Mouse (Mus musculus): ENCODE results near the gene Bcat1. TPM values are rescaled to one million over a fixed set of nuclear protein-coding genes. Genes with fewer than 3 reads are reported as not detected.

Gene Bcat1
- total RNA-seq, 2 experiments from 2014 or later = 6.8 to 8.8 TPM

DNA sequence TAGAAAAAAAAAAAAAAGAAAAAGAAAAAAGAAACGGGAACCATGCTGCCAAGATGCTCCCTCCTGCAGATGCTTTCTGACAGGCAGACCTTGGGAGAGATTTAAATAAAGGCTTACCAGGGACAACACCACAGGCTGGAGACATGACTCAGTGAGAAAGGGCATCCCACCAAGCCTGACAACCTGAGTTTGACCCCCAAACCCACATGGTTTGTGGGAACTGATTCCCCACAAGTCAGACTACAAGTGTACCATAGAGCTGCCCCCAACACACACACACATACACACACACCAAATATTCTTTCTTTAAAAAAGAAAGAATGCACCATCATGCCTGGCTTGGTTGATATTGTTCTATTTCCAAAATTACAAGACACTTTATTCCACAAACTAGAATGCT, 11.9 kb downstream of the Bcat1 start:
- DNase-seq = no peak
- intact Hi-C loops (cut with DNase I; ENCODE audit: low total_unique reads) = no loop called here

DNA sequence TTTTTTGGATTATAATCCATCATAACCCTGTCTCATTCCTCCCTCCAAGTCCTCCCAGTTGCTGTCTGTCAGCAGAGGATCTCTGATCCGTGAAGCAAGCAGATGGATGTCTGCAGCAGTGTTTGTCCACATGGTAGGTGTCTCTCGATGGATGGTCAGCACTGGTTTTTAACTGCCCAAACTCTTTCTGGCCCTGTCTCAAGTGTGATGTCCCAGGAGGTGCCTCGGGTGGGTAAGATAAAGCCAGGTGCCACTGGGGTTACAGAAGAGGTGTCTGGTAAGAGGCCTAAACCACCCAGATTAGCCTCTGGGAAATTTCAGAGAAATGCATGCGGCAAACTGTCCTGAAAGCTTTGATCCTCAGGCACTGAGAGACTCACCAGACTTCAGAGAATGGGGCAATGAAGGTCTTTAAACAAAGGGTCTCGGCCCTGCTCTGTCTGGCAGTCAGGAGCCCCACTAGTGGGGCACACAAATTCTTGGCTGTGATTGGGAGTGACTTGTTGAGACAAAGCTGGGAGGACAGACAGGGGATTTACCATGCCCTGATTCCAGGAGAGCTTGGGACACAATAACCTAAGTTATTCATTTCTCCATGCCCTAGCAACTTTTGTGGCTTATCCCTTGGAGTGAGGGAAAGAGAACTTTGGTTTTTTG, 12.6 kb downstream of the Bcat1 start:
- intact Hi-C loops (cut with DNase I; ENCODE audit: low total_unique reads) = no loop called here
- DNase-seq = no peak

DNA sequence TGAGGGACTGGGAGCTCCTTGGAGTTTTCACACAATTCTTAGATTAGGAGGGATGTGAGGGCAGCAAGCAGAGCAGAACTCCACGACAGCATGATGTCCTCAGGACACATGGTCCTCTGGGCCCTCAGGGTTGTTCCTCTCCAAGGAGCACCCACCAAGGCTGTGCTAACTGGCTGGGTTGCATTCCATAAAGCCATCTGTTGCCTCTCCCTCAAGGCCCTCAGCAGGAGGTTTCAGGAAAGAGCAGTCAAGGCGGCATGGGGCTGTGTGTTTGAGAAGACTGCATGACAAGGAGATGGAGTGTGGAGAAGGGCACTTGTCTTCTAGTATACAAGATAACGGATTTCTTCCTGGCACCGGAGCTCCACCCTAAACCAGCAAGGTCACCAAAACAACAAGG, 13.2 kb downstream of the Bcat1 start:
- intact Hi-C loops (cut with DNase I; ENCODE audit: low total_unique reads) = no loop called here
- no peak for DNase-seq

DNA sequence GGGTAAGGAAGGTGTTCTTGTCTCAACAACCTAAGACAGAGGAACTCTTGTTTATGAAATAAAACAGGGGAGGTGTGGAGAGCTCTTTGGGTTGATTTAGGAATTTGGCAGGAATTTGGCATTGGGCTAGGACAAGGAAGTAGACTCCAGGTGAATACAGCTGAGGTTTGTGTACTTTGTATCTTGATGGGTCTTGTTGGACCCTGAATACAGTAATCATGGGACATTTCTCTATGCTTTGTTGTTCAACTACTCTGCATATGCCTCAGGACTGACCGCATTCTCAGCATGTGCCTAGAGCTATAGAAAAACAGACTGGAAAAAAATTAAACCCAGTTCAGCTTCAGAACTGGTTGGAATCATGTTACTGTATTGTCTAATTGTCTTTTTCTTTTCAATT, 14.6 kb downstream of the Bcat1 start:
- no peak for DNase-seq
- intact Hi-C loops (cut with DNase I; ENCODE audit: low total_unique reads) = no loop called here

DNA sequence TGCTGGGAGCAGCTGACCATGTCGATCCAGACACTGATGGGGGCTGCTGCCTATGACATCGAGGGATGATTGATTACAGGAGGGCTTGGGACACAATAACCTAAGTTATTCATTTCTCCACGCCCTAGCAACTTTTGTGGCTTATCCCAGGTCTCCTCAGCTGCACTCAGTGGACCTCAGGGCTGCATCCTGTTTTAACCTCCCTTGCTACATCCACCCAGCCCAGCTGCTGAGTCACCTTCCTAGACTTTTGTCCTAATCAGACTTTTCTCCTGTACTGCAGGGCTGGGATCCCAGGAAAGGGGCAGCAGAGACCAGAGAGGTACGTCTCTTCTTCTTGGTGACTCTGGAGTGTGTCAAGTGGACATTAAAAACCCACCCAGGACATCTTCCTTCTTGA, 19.9 kb downstream of the Bcat1 start:
- DNase-seq = no peak
- intact Hi-C loops (cut with DNase I; ENCODE audit: low total_unique reads) = no loop called here

DNA sequence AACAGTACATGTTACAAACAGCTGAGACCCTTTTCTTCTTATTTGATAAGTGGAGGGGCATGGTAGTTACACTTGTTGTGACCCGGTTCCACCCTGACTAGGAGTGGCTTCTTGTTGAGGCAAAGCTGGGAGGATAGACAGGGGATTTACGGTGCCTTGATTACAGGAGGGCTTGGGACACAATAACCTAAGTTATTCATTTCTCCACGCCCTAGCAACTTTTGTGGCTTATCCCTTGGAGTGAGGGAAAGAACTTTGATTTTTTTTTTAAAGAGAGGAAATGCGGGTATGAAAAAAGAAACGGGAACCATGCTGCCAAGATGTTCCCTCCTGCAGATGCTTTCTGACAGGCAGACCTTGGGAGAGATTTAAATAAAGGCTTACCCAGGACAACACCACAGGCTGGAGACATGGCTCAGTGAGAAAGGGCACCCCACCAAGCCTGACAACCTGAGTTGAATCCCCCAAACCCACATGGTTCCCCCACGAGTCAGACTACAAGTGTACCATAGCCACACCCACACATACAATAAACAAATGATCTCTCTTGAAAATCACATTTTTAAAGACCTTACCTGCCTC, 20.6 kb downstream of the Bcat1 start:
- DNase-seq = no peak
- intact Hi-C loops (cut with DNase I; ENCODE audit: low total_unique reads) = no loop called here

DNA sequence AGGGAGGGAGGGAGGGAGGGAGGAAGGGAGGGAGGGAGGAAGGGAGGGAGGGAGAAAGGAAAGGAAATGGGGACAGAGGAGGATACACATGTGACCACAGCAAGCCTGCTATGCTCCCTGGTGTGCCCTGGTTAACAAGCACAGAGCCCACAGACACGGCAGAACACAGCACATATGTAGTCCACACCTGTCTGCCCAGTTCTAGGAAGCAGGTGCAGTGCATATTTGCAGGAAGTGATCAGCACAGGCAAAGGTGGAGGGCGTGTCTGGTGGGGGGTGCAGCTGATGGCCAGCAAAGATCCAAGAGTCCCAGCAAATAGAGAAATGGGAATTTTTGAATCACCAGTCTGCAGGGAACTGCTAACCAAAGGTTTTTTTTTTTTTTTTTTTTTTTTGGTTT, 23.3 kb downstream of the Bcat1 start:
- no peak for DNase-seq
- intact Hi-C loops (cut with DNase I; ENCODE audit: low total_unique reads) = no loop called here

DNA sequence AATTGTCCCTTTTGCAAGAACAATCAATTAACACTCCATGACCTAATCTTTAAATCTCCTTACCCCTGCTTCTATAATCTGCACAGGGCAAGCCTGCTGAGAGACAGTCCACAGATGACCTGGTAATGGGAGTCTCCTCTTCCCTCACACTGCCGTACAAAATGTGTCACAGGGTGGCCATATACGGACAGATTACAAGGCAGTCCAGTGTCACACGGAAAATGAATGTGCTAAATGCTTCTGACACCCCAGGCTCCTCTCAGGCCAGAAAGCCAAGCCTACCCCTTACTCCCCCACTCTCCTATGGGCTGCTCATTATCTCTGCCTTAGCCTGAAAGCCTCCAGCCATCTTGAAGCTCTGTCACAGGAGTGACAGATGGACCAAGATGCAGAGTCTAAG, 25.1 kb downstream of the Bcat1 start:
- intact Hi-C loops (cut with DNase I; ENCODE audit: low total_unique reads) = no loop called here

DNA sequence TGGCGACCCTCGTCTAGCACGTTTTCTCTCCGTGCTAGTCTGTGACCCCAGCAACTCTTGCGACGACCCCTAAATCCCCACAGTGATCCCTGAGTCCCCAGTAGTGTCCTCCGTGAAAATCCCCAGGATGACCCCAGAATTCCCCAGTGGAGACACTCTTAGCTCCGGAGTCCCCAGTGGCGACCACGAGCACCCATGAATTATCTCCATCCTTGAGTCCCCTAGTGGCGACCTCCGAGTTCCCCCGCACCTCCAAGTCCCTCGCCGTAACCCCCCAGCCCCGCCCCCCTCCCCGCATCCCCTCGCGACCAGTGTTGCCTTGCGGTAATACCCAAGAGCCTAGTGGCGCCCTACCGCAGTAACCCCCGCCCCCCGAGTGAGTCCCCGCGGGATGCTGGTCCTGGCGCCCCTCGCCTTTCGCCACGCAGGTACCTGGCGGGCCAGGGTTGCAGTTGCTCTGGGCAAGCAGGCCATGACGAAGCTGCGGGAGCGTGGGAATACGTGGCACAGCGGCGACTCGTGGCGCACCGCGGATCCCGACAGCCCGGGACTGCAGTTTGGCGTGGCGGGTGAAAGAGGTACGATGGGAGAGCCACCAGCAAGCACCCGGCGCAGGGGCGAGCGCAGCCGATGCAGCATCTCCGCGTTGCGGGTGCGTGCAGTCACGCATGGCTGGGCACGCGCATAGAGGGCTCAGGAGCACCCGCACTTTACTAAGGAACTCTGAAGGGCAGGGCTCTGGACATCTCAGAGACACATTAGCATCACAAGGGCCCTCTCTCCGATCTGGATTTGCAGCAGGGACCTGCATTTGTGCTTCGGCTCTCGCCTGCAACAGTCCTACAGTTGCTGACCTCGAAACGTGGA, 27.6 kb downstream of the Bcat1 start:
- no peak for DNase-seq

More for the DNA sequence above, 25.1 kb downstream of the Bcat1 start:
- no peak for DNase-seq

DNA sequence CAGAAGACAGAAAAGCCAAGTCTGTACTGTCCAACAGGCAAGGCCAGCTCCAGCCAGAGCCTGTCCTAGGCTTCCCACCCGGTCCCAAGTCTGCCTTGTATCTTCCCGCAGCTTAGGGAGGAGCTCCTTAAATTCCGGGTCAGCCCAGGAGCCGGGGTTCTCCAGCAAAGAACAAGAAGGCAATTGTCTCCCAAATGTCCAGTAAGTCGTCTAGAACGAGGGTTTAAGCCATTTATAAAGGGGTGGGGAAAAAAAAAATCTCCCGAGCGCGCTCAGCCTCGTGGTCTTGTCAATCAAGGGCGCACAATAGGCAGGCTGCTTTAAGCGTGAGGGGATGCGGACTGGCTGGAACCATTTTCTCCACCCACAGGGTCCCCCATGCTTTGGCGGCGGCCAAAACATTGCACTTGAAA, 28.5 kb downstream of the Bcat1 start:
- intact Hi-C loops (cut with DNase I; ENCODE audit: low total_unique reads) = no loop called here
- no peak for DNase-seq

More for the DNA sequence above, 27.6 kb downstream of the Bcat1 start:
- intact Hi-C loops (cut with DNase I; ENCODE audit: low total_unique reads) = no loop called here

DNA sequence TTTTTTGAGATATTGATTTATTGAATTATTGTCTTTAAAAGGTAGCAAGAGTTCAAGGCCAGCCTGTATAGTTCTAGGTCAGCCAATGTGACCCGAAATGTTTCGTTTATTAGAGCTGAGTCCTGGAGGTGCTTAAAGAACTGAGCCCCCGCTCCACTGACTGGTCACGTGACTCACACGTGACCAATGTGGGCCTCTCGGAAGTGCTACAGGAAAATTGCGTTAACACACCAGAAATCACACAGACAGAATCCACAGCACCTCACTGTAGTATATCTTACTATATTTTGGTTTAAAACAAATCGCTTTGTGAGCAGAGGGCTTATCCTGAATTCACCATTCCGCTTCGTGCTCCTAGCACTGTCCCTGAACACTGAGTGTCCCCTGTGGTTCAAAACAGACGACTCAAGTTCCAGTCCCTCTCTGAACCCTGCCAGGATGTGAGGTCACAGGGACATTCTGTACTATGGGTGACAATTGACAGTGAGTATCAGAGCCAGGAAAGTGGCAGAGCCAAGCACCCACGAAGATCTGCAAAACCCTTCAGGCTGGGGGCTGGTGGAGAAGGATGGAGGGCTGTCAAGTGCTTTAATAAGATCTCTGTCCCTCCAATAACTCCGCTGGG, 29.6 kb downstream of the Bcat1 start:
- intact Hi-C loops (cut with DNase I; ENCODE audit: low total_unique reads) = no loop called here
- DNase-seq = no peak

DNA sequence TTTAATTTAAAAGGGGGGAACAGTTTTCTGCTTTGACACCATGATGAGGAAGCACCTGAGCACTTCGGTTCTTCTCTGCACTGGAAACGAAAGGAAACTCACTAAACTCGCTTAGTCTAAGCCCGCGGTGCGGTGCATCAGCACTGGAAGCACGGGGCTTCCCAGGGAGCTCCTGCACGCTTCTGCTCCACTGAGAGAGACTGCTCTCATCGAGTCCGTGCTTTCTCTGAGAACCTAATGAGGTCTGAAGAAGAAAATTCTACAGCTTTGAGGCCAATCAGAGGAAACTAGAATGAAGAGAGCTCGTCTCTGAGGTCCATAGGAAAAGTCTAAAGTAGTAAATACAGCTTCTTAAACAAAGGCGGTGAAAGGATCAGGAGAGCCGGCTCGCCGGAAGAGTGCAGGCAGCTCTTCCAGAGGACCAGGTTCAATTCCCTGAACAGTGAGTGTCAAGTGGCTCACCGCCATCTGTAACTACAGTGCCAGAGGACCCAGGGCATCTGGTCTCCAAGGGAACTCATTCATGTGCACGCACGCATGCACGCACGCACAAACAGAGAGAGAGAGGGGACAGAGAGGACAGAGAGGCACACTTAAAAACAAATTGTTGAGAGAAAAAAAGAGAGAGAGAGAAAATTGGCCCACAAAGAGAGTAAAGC, 30.9 kb downstream of the Bcat1 start:
- intact Hi-C loops (cut with DNase I; ENCODE audit: low total_unique reads) = no loop called here
- no peak for DNase-seq

DNA sequence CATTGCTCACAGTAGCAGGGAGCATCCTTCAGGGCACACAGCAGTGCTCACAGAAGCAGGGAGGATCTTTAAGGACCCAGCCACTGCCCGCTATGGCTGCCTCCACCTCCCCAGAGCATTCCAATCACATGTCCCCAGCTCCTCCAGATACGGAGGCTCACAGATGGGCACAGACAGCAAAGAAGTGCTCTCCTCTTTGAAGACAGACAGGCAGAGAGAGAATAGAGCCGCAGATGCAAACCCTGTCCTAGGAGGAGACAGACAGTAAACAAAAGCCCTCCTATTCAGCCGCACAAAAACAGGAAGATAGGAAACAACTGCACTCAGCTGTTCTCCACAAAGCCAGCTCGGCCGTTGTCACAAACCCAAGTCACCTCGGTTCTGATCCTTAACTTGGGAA, 35.3 kb downstream of the Bcat1 start:
- DNase-seq = no peak

DNA sequence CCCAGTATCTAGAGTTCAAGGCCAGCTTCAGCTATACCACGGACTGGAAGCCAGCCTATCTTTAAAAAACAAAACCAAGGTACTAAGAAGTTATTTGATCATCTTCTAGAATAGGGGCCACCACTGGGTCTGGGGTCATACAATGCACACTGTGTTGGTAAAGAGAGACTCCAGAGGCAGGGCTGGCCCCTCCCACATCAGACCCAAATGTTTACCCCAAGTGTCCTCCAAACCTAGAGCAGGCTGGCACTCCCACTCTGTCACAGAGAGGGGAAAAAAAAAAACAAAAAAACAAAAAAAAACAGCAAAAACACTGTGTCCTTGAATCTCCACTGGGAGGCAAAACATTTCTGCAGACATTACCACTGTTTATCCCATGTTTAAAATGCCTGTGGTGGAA, 38.4 kb downstream of the Bcat1 start:
- DNase-seq = no peak
- intact Hi-C loops (cut with DNase I; ENCODE audit: low total_unique reads) = no loop called here

More for the DNA sequence above, 35.3 kb downstream of the Bcat1 start:
- intact Hi-C loops (cut with DNase I; ENCODE audit: low total_unique reads) = no loop called here

DNA sequence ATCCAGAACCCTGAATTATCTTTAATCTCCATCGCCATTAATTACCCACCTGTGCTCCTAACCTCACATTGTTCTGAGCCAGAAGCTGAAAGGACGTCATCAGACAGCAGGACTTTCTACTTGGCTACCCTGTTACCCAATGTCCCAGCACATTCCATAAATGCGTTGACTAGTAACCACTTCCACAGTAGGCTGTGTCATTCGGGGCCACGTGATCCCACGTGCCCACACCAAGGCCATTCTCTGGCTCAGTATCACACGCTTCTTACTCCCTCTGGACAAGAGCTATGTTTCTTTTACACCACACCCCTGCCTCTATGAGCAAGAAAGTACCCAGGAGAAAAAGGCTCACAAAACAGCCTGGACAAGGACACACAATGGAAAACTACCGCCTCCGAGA, 40.6 kb downstream of the Bcat1 start:
- DNase-seq = no peak
- intact Hi-C loops (cut with DNase I; ENCODE audit: low total_unique reads) = no loop called here

DNA sequence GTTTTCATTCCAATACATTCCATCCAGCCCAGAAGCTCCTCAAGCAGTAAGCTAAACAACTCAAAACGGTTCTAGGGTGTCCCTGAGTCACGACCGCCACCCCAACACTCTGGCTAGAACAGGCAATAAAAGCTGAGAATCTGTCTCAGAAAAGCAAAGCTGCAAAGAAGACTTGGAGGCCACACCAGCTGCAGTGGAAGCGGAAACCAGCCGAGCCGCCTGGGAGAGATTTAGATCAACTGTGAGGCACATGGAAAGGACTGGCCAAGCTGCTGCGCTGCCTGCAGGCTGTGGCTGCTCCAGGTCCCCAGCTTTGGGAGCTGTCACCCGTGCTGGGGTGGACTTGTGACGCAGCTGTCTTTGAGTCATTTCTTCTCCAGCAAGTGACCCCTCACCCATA, 45.4 kb downstream of the Bcat1 start:
- intact Hi-C loops (cut with DNase I; ENCODE audit: low total_unique reads) = no loop called here

DNA sequence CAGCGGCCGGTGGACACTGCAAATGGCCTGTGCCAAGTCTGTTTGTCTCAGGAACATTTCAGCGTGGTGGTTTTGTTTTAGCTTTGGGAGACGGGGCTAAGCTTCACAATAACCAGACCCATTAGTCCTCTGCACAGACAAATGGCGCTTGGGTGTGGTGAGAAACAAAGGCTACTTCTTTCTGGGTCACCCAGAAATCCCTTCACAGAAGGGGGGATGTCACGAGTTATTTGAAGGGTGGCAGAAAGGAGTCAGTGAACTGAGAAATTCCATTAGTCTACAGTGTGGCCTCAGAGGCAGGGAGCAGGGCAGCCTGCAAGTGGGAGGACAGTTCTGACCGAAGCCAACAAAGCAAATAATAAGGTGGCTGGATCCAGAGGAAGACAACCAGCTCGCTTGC, 52.0 kb downstream of the Bcat1 start:
- intact Hi-C loops (cut with DNase I; ENCODE audit: low total_unique reads) = no loop called here

More for the DNA sequence above, 45.4 kb downstream of the Bcat1 start:
- no peak for DNase-seq

DNA sequence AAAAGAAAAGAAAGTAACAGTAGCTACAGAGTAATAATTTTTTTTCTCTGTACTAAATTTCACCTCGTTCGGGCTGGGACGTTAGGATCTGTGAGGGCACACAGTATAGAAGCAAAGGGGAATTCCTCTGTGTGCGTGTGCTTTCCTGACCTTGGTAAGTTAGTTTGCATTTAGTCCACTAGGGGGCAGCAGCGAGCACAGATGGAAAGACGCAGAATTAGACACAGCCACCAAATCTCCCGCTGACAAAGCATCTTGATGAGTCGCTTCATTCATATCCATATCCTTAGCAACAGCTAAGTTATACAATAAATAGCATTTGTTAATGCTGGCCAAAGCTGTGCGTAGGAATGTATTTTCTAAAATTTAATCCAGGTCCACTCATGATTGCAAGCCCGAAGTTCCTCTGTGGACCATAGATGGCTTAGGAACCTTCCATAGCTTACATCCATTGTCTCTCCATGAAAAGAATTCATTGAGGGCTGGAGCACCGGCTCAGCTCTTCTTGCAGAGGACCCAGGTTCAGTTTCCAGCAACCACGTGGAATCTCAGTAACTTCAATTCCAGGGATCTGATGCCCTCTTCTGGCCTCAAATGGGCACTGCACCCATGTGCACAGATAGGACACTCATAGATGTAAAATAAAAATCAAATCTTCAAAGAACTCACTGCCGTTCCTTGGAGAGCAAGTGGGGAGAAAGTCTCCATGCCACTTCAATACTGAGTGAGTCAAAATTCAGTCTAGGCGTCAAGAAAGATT, 52.8 kb downstream of the Bcat1 start:
- no peak for DNase-seq
- intact Hi-C loops (cut with DNase I; ENCODE audit: low total_unique reads) = no loop called here

More for the DNA sequence above, 52.0 kb downstream of the Bcat1 start:
- no peak for DNase-seq

DNA sequence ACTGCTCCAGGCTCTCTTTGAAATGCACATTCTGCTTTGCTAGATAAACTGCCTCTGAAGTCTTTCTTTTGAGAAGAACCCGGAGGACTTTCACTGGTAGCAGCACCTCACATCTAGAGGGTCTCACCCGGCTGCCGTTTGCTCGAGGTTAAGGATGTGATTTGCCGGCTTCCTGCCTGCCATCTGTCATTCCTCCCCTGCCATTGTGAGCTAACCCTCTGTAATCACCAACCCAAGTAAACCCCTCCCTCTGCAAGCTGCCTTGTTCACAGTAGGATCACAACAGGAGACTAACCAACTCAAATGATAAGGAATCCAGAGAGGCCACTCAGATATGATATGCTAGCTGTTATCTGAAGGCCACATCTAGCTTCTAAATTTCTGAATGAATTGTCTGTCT, 53.6 kb downstream of the Bcat1 start:
- intact Hi-C loops (cut with DNase I; ENCODE audit: low total_unique reads) = no loop called here
- no peak for DNase-seq
